Mouse (Mus musculus) A20 (cell line): ENCODE results near the gene Arhgap45.

Source experiments
- DNase-seq: peaks from one replicate; pipeline ENCODE4 v3.0.0-alpha.2; 2011; ENCODE audit warnings: low read depth, low spot score

Gene Arhgap45

GRCm38 (mm10) chr10:80014484-80015290 is 1.8 kb upstream of the Arhgap45 start:
- no peak for DNase-seq

DNA sequence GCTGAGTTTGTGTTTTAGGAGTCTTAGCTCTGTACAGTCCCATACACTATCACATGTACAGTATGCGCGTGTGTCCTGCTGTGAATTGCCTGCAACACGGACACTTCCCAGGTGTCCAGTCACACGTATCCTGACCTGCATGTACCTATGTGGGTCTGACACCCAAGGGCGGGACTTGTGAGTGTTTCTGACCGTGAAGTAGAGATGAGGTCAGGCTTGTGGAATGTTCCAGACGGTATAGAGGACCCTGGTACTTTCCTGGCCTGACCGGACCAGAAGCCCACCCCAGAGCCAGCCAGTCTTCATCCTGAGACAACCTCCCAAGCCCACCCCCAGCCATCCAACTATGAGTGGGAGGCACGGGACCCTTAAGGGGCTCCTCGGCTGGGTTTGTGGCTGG is 870 bp upstream of the Arhgap45 start:
- DNase-seq: no peak

DNA sequence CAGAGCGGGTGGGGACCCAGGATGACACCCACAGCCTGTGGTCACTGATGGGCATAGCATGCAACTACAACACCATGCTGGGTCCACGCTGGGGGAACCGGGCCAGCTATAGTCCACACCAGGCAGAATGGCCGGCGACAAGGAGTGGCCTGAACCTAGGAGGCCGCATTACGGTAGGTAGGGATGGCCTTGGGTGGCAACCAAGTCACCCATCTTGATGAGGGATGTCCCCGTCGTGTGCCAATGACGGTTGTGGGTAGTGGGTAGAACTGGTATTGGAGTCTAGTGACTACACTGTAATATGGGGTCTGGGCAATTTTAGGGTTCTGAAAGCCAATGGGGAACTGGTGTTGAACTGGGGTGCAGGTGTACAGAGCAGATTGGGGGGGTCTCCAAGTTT is 478 bp downstream of the Arhgap45 start:
- no peak for DNase-seq

DNA sequence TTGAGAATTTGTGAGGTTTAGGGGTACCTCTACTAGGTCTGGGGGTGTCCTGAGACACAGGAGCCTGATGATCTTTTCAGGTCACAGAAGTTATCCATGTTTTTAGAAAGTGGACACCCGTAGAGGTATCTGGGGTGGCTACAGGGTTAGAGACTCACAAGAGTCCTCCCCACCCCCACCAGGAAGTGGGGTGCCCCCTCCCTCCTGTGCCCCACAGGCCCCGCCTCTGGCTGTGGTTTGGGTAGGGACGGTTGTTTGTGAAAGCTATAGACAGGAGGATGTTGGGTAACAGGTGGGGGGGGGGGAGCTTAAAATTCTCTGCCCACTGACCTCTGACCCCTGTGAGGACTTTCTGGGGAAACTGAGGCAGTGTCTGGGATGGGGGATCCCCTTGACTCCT is 908 bp downstream of the Arhgap45 start:
- peak; percentile 93 for DNase-seq

DNA sequence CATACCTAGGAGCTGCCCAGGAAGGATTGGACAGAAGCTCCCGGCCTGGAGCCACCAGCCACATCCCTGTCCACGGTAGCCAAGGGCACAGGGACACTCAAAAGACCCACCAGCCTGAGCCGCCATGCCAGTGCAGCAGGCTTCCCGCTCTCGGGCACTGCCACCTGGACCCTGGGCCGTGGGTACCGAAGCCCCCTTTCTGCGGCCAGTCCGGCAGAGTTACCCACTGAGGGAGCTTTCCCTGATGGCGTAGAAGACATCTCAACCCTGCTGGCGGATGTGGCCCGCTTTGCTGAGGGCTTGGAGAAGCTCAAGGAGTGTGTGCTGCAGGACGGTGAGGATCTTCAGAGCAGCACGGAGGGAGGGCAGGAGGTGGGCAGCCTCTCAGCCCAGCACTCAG is 1.3 kb downstream of the Arhgap45 start:
- no peak for DNase-seq

DNA sequence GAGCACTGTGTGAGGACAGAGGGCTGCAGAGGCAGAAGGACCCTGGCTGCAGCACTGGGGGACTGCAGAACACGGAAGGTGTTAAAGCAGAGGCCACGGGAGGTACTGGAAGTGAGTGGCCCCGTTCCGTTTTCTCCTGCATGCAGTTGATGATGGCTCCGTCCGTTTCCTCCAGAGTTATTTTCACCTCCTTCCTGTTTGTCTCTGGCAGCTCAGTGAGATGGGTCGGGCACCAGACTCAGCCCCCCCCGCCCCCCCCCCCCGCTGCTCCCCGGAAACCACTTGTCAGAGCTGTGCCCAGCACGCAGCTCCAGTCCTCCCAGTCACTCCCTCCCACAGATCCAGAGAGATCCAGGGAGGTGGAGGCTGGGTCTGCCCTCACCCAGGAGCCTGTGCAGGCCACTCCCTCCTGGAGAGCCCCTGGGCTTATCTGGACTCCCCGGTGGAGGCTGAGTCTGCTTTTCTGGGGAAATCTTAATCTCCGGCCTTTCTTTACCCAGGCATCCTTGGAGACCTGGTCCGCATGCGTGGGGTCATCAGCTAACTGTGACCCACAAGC is 2.4 kb downstream of the Arhgap45 start:
- DNase-seq: no peak

DNA sequence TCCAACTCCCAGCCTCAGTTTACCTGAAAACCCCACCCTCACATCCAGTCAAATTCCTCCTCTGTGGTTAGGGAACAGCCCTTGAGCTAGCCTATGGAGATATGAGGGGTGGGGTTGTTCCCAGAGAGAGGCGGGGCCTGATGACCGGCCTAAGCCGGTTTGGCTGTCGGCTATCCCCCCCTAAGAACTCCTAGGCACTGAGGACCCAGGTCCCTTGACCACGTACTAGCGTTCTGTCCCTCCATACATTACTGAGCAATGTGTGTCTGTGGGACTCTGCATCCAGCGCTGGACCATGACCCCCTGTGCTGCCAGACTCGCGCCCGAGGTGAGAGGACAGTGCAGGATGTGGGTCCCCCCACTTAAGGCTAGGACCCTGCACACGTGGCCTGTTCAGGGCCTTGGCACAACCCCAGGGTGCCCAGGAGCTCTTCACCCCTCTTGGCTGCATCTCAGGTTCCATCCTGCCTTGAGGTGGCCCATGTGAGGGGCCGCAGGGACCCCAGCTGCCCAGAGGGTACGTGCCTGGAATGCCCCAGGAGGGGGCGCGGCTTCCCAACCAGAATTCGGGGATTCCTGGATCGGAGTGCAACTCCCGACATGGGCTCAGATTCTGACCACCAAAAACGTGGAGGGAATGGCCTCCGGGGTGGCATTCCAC is 3.1 kb downstream of the Arhgap45 start:
- DNase-seq: no peak

- DNase-seq: no peak
Measured at GRCm38 (mm10) chr10:80020191-80020590, 3.7 kb downstream of the Arhgap45 start.

- no peak for DNase-seq
Measured at GRCm38 (mm10) chr10:80020603-80021319, 4.3 kb downstream of the Arhgap45 start.

DNA sequence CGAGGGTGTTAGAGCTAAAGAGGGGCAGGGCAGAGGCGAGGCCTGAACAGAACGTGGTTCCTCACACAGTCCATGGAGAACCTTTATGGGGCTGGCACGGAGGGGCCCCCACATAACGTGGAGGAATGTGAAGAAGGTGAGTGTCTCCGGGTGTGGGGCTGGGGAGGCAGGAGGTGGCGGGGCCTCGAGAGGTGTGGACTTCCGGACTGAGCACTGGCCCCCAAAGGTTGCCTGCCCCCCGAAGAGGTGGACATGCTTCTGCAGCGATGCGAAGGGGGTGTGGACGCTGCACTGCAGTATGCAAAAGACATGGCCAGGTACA is 4.8 kb downstream of the Arhgap45 start:
- DNase-seq: no peak

DNA sequence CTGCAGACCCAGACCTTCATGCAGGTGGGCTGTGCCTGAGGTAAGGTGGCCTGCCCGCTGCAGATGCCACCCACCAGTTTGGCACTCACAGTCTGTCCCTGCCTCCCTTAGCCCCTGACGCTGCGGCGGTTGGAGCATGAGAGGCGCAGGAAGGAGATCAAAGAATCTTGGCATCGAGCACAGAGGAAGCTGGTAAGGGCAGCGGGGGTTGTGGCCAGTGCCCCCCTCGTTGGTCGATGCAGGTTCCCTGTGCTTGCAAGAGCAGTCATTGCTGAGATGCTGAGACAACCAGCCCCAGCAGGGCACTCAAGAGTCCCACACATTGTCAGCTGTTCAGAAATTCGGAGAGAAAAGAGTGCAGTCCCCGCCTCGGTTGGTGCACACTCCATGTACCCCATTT is 5.7 kb downstream of the Arhgap45 start:
- DNase-seq: no peak

DNA sequence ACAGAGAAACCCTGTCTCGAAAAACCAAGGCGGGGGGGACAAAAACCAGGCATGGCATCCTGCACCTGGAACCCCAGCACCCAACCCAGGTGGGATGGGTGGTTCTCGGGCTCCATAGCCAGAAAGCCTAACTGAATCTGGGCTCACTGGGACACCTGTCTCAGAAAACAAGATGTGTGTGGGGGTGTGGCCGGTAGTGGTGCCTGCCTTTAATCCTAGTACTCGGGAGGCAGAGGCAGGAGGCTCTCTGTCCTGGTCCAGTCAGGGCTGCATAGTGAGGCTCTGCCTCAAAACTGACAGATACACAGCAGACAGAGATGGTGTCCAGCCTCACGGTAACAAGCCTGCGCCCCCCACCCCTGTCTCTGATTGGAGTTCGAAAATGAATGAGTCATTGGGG is 6.4 kb downstream of the Arhgap45 start:
- peak; percentile 48 for DNase-seq

- DNase-seq: no peak
Measured at GRCm38 (mm10) chr10:80023758-80024157, 7.3 kb downstream of the Arhgap45 start.

DNA sequence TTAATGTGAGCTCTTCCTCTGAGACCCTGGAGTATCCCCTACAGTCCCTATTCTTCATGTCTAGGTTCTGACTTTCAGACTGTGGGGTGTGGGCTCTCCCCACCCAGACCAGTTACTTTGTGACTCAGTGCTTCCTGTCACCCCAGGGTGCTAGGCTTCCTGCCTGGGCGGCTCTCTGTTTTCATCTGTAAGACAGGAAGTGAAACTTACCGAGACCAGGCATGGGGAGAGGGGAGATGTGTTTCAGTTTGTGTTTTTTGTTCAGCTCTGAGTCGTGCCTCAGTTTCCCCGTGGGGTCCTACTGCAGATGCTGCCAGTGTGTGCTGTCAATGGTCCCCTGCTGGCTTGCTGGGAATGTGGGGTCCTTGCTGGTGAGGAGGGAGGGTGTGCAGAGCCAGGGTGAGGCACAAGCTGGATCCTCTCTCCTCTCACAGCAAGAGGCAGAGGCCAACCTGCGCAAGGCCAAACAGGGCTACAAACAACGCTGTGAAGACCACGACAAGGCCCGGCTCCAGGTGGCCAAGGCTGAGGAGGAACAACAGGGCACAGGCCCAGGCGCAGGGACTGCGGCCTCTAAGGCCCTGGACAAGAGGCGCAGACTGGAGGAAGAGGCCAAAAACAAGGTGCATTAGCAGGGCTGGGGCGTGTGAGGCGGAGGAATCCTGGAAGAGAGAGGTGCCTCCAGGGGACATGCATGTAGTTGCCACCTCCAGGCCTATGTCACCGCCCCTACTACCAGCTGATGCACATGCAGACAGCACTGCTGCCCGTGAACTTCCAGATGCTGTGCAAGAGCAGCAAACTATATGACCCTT is 8.0 kb downstream of the Arhgap45 start:
- DNase-seq: peak; percentile 93

DNA sequence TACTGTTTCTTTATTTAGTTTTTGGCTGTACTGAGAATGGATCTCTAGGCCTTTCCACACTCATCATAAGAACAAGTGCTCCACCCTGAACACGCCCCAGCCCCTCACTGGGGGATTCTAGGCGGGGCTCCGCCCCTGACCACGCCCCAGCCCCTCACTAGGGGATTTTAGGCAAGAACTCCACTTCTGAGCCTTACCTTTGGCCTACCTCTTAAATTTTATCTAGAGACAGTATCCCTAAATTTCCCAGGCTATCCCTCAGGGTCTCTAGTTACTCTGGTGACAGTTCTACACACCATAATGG is 8.5 kb downstream of the Arhgap45 start:
- peak; percentile 79 for DNase-seq

DNA sequence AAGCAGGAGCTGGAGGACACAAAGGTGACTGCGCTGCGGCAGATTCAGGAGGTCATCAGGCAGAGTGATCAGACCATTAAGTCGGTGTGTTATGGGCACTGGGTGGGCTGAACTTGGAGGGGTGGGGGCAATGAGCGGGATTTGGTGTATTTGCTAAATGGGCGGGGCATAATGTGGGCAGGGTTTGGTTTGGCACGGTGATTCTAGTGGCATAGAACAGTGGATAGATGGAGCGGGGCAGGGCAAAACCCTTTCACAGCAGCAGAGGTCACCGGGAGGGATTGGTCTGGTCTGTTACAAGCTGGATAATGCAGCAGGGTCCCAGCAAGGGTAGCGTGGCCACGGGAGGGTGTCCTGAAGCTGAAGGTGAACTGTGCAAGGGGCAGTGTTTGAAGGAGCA is 9.0 kb downstream of the Arhgap45 start:
- no peak for DNase-seq

GRCm38 (mm10) chr10:80025889-80026288 is 9.4 kb downstream of the Arhgap45 start:
- DNase-seq: peak; percentile 57

GRCm38 (mm10) chr10:80027681-80028520 is 11.4 kb downstream of the Arhgap45 start:
- DNase-seq: no peak

DNA sequence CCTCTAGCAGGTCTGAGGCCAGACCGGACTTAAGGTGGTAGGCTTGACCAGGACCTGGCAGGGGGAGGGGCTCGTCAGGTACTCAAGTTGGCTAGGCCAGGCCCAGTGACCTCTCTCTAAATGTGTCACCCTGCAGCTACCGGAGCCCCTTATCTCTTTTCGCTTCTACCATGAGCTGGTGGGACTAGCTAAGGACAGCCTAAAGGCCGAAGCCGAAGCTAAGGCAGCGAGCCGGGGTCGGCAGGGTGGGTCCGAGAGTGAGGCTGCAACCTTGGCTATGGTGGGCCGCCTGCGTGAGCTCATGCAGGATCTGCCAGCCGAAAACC is 12.0 kb downstream of the Arhgap45 start:
- no peak for DNase-seq

DNA sequence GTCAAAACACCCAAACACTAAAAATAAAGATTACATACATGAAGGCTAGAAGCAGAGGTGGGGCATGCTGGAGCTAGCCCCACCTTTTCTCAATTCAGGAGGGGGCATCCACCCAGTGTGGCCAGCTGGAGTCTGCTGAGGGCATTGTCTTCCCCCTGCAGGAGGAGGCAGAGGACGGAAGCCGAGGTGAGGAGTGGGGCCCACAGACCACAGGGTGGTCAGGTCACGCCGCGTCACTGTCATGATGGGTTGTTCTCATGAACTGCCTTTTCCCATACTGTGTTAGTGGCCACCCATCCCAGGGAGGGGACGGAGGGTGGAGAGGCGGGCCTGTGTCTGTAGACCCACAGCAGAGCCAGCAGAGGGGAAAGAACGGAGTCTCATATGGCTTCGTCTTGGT is 13.7 kb downstream of the Arhgap45 start:
- no peak for DNase-seq

GRCm38 (mm10) chr10:80030736-80031135 is 14.3 kb downstream of the Arhgap45 start:
- no peak for DNase-seq
